Mouse (Mus musculus) forebrain, embryonic 15.5 days (tissue): Measurements from ENCODE around the gene Syngr4. TPM values are rescaled to one million over a fixed set of nuclear protein-coding genes. Genes with fewer than 3 reads are reported as not detected.

Experiments used
- ATAC-seq: fragments of 200-750 bp; cut with Nextera tagmentation; replicated peaks from 2 replicates; pipeline ENCODE4 v1.8.0; 2017; ENCODE audit warnings: mild to moderate bottlenecking, moderate TSS enrichment, moderate library complexity
- H3K27ac ChIP-seq: fragments of 300-500 bp; sonication (generic); replicated peaks from 2 replicates; pipeline ENCODE4 v1.5.1; 2015; ENCODE audit warnings: mild to moderate bottlenecking, inconsistent platforms
- H3K27me3 ChIP-seq: fragments of 300-500 bp; sonication (generic); 2 replicates; pipeline ENCODE4 v1.6.1; 2015; ENCODE audit warnings: inconsistent platforms
- H3K36me3 ChIP-seq: fragments of 300-500 bp; sonication (generic); 2 replicates; pipeline ENCODE4 v1.6.1; 2015; ENCODE audit warnings: mild to moderate bottlenecking, inconsistent platforms
- H3K4me1 ChIP-seq: fragments of 300-500 bp; sonication (generic); 2 replicates; pipeline ENCODE4 v1.6.1; 2015; ENCODE audit warnings: inconsistent platforms
- H3K4me2 ChIP-seq: fragments of 300-500 bp; sonication (generic); replicated peaks from 2 replicates; pipeline ENCODE4 v1.6.1; 2015; ENCODE audit warnings: mild to moderate bottlenecking, inconsistent platforms
- H3K4me3 ChIP-seq: fragments of 300-500 bp; sonication (generic); 2 replicates; pipeline ENCODE4 v1.5.1; 2015; ENCODE audit warnings: mild to moderate bottlenecking, inconsistent platforms
- H3K9ac ChIP-seq: fragments of 300-500 bp; sonication (generic); replicated peaks from 2 replicates; pipeline ENCODE4 v1.6.1; 2015; ENCODE audit warnings: mild to moderate bottlenecking, inconsistent platforms
- H3K9me3 ChIP-seq: fragments of 300-500 bp; sonication (generic); 2 replicates; pipeline ENCODE4 v1.6.1; 2016; ENCODE audit warnings: inconsistent platforms
- WGBS: fragments of 180-500 bp; shearing (Covaris S2); methylation state at CpG from one replicate; pipeline ENCODE4 v1.1.7; 2015; ENCODE audit warnings: mixed read lengths; 5-methylcytosine and 5-hydroxymethylcytosine counted together
- polyA plus RNA-seq: library from polyadenylated mRNA; unstranded; fragments of >200 nt; fragmentation: Nextera tagmentation; extraction: Ambion mirVana; gene quantifications from 2 replicates; pipeline ENCODE4 v1.2.1, GENCODE M21; 2015

Syngr4 gene
- polyA plus RNA-seq, 1 experiment from 2014 or later: 0.33 TPM

DNA sequence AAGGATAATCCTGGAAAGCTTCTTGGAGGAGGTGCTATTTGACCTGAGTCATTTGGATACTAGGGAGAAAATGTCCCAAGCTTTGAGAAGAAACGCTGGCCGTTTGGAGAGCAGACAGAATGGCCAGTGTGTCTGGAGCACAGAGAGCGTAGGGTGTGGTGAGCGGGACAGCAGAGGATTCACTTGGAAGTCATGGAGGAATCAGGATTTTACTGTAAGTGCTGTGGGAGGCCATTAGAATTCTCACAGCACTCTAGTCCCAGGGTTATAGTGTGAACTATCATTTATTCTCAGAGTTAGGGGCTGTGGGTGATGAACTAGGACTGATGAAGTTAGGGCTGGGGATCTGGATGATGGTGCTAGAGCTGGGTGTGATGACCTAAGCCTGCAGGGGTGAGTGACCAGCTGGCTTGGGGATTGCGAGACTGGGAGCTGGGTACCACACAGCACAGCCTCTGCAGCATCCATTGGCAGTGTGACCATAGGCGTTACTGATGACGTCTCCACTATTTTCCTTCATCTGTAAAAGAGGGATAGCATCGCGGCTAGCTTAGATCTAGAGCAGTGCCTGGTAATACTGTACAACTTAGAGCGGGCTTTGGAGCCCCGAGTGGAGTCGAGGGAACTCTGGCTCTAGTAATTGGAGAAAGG is 25.6 kb upstream of the Syngr4 start:
- WGBS: 90% methylated on average over 12 of the region's 12 CpGs
- no peak for ATAC-seq
- peaks cover 29% of the 10 kb centered on the region for H3K4me1 ChIP-seq
- no peaks in the 10 kb centered on the region for H3K36me3 ChIP-seq
- H3K9me3 ChIP-seq: no peaks in the 10 kb centered on the region
- no peak overlapping the region for H3K9ac ChIP-seq
- H3K4me3 ChIP-seq: peak overlapping the region; percentile 54; the same call in 1 of the 2 replicates
- no peaks in the 10 kb centered on the region for H3K27me3 ChIP-seq
- no peak overlapping the region for H3K4me2 ChIP-seq
- peak overlapping the region; percentile 89; the same call in 1 of the 2 replicates for H3K27ac ChIP-seq

GRCm38 (mm10) chr7:45921242-45921621 is 24.7 kb upstream of the Syngr4 start, which contains the start of gene Emp3:
Gene Emp3, minus strand, starts transcription at chr7:45921404.
- Histone ChIP-seq H3K9ac (no peak within 1 kb of the TSS), H3K27me3 (no peaks in the 10 kb centered on the region), H3K4me3 (no peak within 1 kb of the TSS), H3K36me3 (no peaks in the 10 kb centered on the region), H3K4me1 (peaks cover 37% of the 10 kb centered on the region), H3K27ac (no peak within 1 kb of the TSS), H3K9me3 (no peaks in the 10 kb centered on the region), H3K4me2 (no peak within 1 kb of the TSS)
- ATAC-seq: no peak
- WGBS: 55% methylated on average over 9 of the region's 9 CpGs

DNA sequence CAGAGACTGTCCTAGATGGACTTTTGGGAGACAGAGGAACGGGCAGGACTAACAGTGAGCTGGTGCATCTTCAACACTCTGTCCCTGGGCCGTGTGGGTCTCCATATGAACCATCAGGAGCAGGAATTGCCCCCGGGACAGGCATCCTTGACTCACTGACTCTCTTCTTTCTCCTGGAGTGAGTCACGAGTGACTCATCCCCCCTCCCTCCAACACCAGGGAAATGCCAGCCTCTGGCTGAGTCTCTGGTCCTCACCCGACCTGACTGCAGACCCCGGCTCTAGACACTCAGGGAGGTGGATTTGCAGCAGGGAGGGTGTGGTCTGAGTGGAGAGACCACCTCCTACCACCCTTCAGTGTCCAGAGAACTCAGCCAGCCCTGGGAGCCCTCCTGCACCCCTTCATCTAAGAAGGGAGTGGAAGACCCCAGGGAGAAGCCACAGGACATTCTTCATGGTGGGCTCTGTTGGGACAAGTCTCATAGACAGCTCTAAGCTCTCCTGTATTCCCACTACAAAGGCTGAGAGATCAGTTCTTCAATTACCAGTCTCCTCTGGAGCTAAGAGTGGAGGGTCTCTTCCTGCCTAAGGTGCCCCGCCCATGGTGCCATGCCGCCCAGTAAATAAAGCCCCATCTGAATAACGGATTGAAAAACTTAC is 24.2 kb upstream of the Syngr4 start:
- 62% methylated on average over 9 of the region's 9 CpGs for WGBS
- Histone ChIP-seq H3K4me3 (no peak overlapping the region), H3K4me2 (no peak overlapping the region), H3K36me3 (no peaks in the 10 kb centered on the region), H3K27ac (no peak overlapping the region), H3K9me3 (no peaks in the 10 kb centered on the region), H3K9ac (no peak overlapping the region), H3K4me1 (peaks cover 43% of the 10 kb centered on the region), H3K27me3 (no peaks in the 10 kb centered on the region)
- ATAC-seq: no peak

- H3K9me3 ChIP-seq: no peaks in the 10 kb centered on the region
These were observed 23.2 kb upstream of the Syngr4 start for GRCm38 (mm10) chr7:45919761-45920160.

DNA sequence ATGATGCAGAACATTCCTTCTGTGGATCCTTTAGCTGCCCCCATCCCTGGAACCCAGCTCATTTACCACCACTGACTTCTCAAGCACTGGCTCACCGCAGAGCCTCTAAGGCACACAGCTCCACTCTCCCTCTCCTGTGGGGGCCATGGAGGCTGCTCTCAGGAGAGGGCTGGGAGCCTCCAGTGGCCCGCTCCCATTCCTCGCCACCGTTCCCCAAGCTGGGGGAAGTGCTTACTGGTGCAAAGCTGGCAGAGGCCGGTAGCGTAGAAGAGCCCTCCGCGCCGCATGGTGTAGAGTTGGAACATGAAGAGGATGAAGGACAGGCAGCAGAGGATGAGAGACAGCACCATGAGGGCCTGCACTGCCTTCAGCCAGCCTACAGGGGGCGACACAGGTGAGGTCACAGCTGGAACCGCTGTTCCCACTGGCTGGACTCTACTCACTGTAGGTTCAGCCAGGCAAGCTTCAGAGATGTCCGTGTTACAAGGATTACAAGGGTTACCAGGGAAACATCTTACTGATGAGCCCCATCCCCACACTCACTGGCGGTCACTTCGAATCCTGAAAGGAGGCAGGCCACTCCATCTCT is 22.7 kb upstream of the Syngr4 start:
- WGBS: 63% methylated on average over 14 of the region's 14 CpGs
- Histone ChIP-seq H3K4me3 (no peak overlapping the region), H3K4me2 (no peak overlapping the region), H3K27ac (no peak overlapping the region), H3K9me3 (no peaks in the 10 kb centered on the region), H3K36me3 (no peaks in the 10 kb centered on the region), H3K9ac (no peak overlapping the region), H3K27me3 (no peaks in the 10 kb centered on the region), H3K4me1 (peaks cover 41% of the 10 kb centered on the region)
- ATAC-seq: no peak

More at GRCm38 (mm10) chr7:45919761-45920160, 23.2 kb upstream of the Syngr4 start:
- Histone ChIP-seq H3K4me3 (no peak overlapping the region), H3K4me1 (peaks cover 44% of the 10 kb centered on the region), H3K27me3 (no peaks in the 10 kb centered on the region), H3K27ac (no peak overlapping the region), H3K9ac (no peak overlapping the region), H3K4me2 (no peak overlapping the region), H3K36me3 (no peaks in the 10 kb centered on the region)
- no peak for ATAC-seq
- WGBS: 76% methylated on average over 4 of the region's 4 CpGs

- no peak for ATAC-seq
- Histone ChIP-seq H3K9me3 (no peaks in the 10 kb centered on the region), H3K4me3 (no peak overlapping the region), H3K27ac (peak overlapping the region; percentile 87), H3K4me1 (peaks cover 30% of the 10 kb centered on the region), H3K9ac (no peak overlapping the region), H3K27me3 (no peaks in the 10 kb centered on the region), H3K4me2 (no peak overlapping the region), H3K36me3 (no peaks in the 10 kb centered on the region)
- 91% methylated on average over 15 of the region's 15 CpGs for WGBS
These were observed 21.4 kb upstream of the Syngr4 start for GRCm38 (mm10) chr7:45917926-45918325.

GRCm38 (mm10) chr7:45917004-45917704 is 20.6 kb upstream of the Syngr4 start:
- no peaks in the 10 kb centered on the region for H3K27me3 ChIP-seq
- peak; percentile 23 for ATAC-seq
- 31% methylated on average over 13 of the region's 13 CpGs for WGBS
- peak overlapping the region; percentile 34 for H3K4me3 ChIP-seq
- no peaks in the 10 kb centered on the region for H3K36me3 ChIP-seq
- peaks cover 23% of the 10 kb centered on the region for H3K4me1 ChIP-seq
- peak overlapping the region; percentile 49 for H3K4me2 ChIP-seq
- H3K27ac ChIP-seq: peak overlapping the region; percentile 87
- H3K9me3 ChIP-seq: no peaks in the 10 kb centered on the region
- peak overlapping the region; percentile 26; the same call in 1 of the 2 replicates for H3K9ac ChIP-seq

GRCm38 (mm10) chr7:45916056-45917003 is 19.8 kb upstream of the Syngr4 start:
- Histone ChIP-seq H3K9me3 (no peaks in the 10 kb centered on the region), H3K36me3 (no peaks in the 10 kb centered on the region), H3K27ac (peak overlapping the region; percentile 87), H3K27me3 (no peaks in the 10 kb centered on the region), H3K4me3 (peak overlapping the region; percentile 34), H3K4me1 (peaks cover 23% of the 10 kb centered on the region), H3K9ac (peak overlapping the region; percentile 26), H3K4me2 (peak overlapping the region; percentile 49)
- WGBS: 33% methylated on average over 26 of the region's 26 CpGs
- ATAC-seq: peak; percentile 89

- WGBS: 91% methylated on average over 5 of the region's 5 CpGs
- Histone ChIP-seq H3K36me3 (peaks cover 2% of the 10 kb centered on the region; the same call in 1 of the 2 replicates), H3K9me3 (no peaks in the 10 kb centered on the region), H3K27me3 (no peaks in the 10 kb centered on the region), H3K4me2 (no peak overlapping the region), H3K9ac (no peak overlapping the region), H3K27ac (no peak overlapping the region), H3K4me3 (no peak overlapping the region), H3K4me1 (peaks cover 23% of the 10 kb centered on the region)
- no peak for ATAC-seq
These were observed 18.5 kb upstream of the Syngr4 start for GRCm38 (mm10) chr7:45915011-45915410.

DNA sequence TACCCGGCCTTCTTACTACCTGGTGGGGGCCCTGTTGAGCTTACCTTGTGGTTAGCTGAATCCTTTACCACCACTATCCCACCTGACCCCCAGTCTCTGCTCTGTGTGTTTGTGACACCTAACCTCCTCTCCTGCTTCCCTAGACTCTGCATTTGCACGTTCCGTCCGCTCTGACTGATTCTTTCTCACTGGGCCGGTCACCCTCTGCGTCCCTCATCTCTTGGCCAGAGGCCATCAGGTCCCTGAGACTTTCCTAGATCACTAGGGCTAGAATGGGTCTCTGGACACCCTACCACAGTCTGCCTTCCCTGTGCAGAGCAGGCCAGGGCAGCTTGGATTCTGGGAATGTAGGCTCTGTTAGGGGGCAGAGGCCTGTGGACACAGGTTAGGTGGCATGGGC is 17.6 kb upstream of the Syngr4 start:
- Histone ChIP-seq H3K4me2 (no peak overlapping the region), H3K4me3 (no peak overlapping the region)
- 93% methylated on average over 6 of the region's 6 CpGs for WGBS

DNA sequence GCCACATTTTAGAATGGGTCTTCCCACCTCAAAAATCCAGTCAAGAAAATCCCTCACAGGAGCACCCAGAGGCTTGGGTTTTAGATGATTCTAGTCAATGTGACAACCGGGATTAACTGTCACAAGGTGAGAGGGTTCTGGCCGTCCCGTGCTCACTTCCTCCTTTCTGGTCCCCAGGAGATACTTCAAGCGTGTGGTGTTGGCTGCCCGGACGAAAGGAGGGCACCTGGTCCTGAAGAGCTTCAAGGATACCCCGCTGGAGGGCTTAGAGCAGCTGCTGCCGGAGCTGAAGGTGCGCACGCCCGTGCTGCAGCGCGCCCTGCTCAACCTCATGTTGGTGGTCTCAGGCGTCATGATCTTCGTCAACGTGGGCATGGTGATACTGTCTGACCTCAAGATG is 12.6 kb upstream of the Syngr4 start:
- Histone ChIP-seq H3K27me3 (no peaks in the 10 kb centered on the region), H3K9ac (no peak overlapping the region), H3K4me3 (no peak overlapping the region), H3K4me1 (no peaks in the 10 kb centered on the region), H3K9me3 (no peaks in the 10 kb centered on the region), H3K36me3 (peaks cover 8% of the 10 kb centered on the region; the same call in 1 of the 2 replicates), H3K4me2 (no peak overlapping the region), H3K27ac (no peak overlapping the region)
- ATAC-seq: no peak
- 96% methylated on average over 16 of the region's 16 CpGs for WGBS

More for the DNA sequence above, 17.6 kb upstream of the Syngr4 start:
- ATAC-seq: no peak
- Histone ChIP-seq H3K4me1 (peaks cover 23% of the 10 kb centered on the region), H3K27me3 (no peaks in the 10 kb centered on the region), H3K9ac (no peak overlapping the region), H3K27ac (no peak overlapping the region), H3K9me3 (no peaks in the 10 kb centered on the region), H3K36me3 (peaks cover 8% of the 10 kb centered on the region; the same call in 1 of the 2 replicates)
